ENCODE assay signal across 7 mouse cellular contexts in genomic region chr2:164970631-164971196, GRCm38 (mm10). TPM values are rescaled to one million over a fixed set of nuclear protein-coding genes. Genes with fewer than 3 reads are reported as not detected.
A peak's percentile ranks its signal among the peaks of the same experiment; 100 is the strongest.
DNase-seq lines count a peak whose midpoint lies in the region; ATAC-seq and TF ChIP-seq lines count a peak whose summit lies in the region.

No protein-coding gene starts in this region.

- H3K36me3 ChIP-seq in ES-E14 (ENCODE audit: control insufficient read depth, insufficient read depth, low read length, poor library complexity, severe bottlenecking) = no peaks in the 10 kb centered on the region
- H3K36me3 ChIP-seq in forebrain, embryonic 13.5 days (ENCODE audit: poor library complexity, severe bottlenecking) = no peaks in the 10 kb centered on the region

- in situ Hi-C loops in ES-E14 (cut with MboI; ENCODE audit: low sequenced_read_pairs in 2 of 2, unreplicated experiment in 2 of 2) = no loop called here

- intact Hi-C loops in left cerebral cortex, postnatal 4 days (cut with DNase I) = no loop called here

- DNase-seq in ES-E14 (ENCODE audit: low read depth, low spot score) = no peak
- peak; percentile 82 for DNase-seq in brain, embryonic 14.5 days (ENCODE audit: low read depth)
- DNase-seq in left cerebral cortex, postnatal 4 days = peak; percentile 76
- peak; percentile 62 for DNase-seq in retina, postnatal 7 days (ENCODE audit: low read depth, low spot score)
- DNase-seq in gastrocnemius, postnatal 4 days (ENCODE audit: low spot score in 2 of 2) = no peak
- no peak for DNase-seq in kidney, adult 8-10 months

- no peak overlapping the region for H3K27ac ChIP-seq in ES-E14 (ENCODE audit: insufficient read depth, low read depth, low read length, poor library complexity, severe bottlenecking)
- H3K27ac ChIP-seq in forebrain, embryonic 13.5 days = no peak overlapping the region; the same call in 1 of the 2 replicates

- WGBS in forebrain, embryonic 13.5 days = under 1% methylated on average over 42 of the region's 42 CpGs

- peaks cover 0 to 11% of the 10 kb centered on the region in 2 experiments; a peak in 1 of 4 replicates for H3K4me1 ChIP-seq in ES-E14 (ENCODE audit: control insufficient read depth in 2 of 2, insufficient read depth in 2 of 2, low read length in 2 of 2, poor library complexity in 1 of 2)
- H3K4me1 ChIP-seq in forebrain, embryonic 13.5 days = peaks cover 48% of the 10 kb centered on the region

- no peak for TF ChIP-seq POLR2A in brain, embryonic 14.5 days (IDR thresholded peaks at IDR 0.05; ENCODE audit: borderline replicate concordance, extremely low read depth, insufficient read depth, insufficient read length, poor library complexity, severe bottlenecking)

- peak overlapping the region; percentile 44 to 58 for H3K4me3 ChIP-seq in ES-E14 (ENCODE audit: insufficient read depth in 1 of 2, low read depth in 1 of 2, low read length in 2 of 2, poor library complexity in 1 of 2, severe bottlenecking in 1 of 2)
- peak overlapping the region; percentile 41 for H3K4me3 ChIP-seq in forebrain, embryonic 13.5 days

- peaks cover 79% of the 10 kb centered on the region for H3K27me3 ChIP-seq in forebrain, embryonic 13.5 days

- H3K9me3 ChIP-seq in ES-E14 (ENCODE audit: control insufficient read depth, insufficient read depth, low read depth, low read length) = no peaks in the 10 kb centered on the region
- no peaks in the 10 kb centered on the region for H3K9me3 ChIP-seq in forebrain, embryonic 13.5 days (replicated peaks)

- H3K9ac ChIP-seq in ES-E14 (ENCODE audit: insufficient read depth, low read depth, low read length, poor library complexity, severe bottlenecking) = 0 out of 2 replicates have a peak overlapping the region, but pooled peaks have one; percentile 1
- peak overlapping the region; percentile 67 for H3K9ac ChIP-seq in forebrain, embryonic 13.5 days

- ATAC-seq in forebrain, embryonic 13.5 days = peak; percentile 65

- peak overlapping the region; percentile 69 for H3K4me2 ChIP-seq in forebrain, embryonic 13.5 days

- TF ChIP-seq CTCF in brain, embryonic 14.5 days (IDR thresholded peaks at IDR 0.05; ENCODE audit: borderline replicate concordance, extremely low read depth, insufficient read depth, insufficient read length) = no peak

TF ChIP-seq in ES-E14, 5 proteins besides CTCF, POLR2A, EP300 and RAD21:
- TF ChIP-seq HCFC1 (IDR thresholded peaks at IDR 0.05; ENCODE audit: borderline replicate concordance, insufficient read depth, low read length) = no peak
- TF ChIP-seq ZC3H11A (IDR thresholded peaks at IDR 0.05; ENCODE audit: borderline replicate concordance, low read depth, low read length) = no peak
- no peak for TF ChIP-seq ZNF384 (IDR thresholded peaks at IDR 0.05; ENCODE audit: low read depth, low read length)
- TF ChIP-seq MAFK (IDR thresholded peaks at IDR 0.05; ENCODE audit: insufficient read depth, low read depth, low read length) = no peak
- TF ChIP-seq CHD2 (IDR thresholded peaks at IDR 0.05; ENCODE audit: low read depth, low read length) = no peak

RNA-seq across cellular contexts. Expression of gene Slc12a5, which starts 10.1 kb away (rescaled TPM):
- total RNA-seq in ES-E14 (2012; rRNA removed) = 1.7 and 2.0 TPM in 2 replicates
- polyA plus RNA-seq in brain, embryonic 14.5 days (2012; rRNA removed) = 80.5 and 110 TPM in 2 replicates
- 5.7 and 8.8 TPM in 2 replicates for polyA plus RNA-seq in forebrain, embryonic 13.5 days (2015; fragmentation: Nextera tagmentation; extraction: Ambion mirVana)
- total RNA-seq in left cerebral cortex, postnatal 4 days (2021) = 100 to 1,000 TPM; 158 to 181 TPM
- total RNA-seq in gastrocnemius, postnatal 4 days (2021) = under 1 TPM; 0.54 to 0.93 TPM

RNA-seq across cellular contexts. Expression of gene Mmp9, which starts 30.1 kb away (rescaled TPM):
- total RNA-seq in ES-E14 (2012; rRNA removed) = 5.8 and 7.0 TPM in 2 replicates
- 19.5 and 32.8 TPM in 2 replicates for polyA plus RNA-seq in brain, embryonic 14.5 days (2012; rRNA removed)
- polyA plus RNA-seq in forebrain, embryonic 13.5 days (2015; fragmentation: Nextera tagmentation; extraction: Ambion mirVana) = 8.6 and 10.6 TPM in 2 replicates
- total RNA-seq in left cerebral cortex, postnatal 4 days (2021) = 1 to 10 TPM; 2.1 to 2.3 TPM
- 1 to 10 TPM in 1 of 2 experiments, under 1 TPM in 1; 0.93 to 1.1 TPM for total RNA-seq in gastrocnemius, postnatal 4 days (2021)

RNA-seq across cellular contexts. Expression of gene Zfp335, which starts 59.2 kb away (rescaled TPM):
- total RNA-seq in ES-E14 (2012; rRNA removed) = 18.5 and 22.4 TPM in 2 replicates
- 43.2 and 47.0 TPM in 2 replicates for polyA plus RNA-seq in brain, embryonic 14.5 days (2012; rRNA removed)
- 12.2 and 15.1 TPM in 2 replicates for polyA plus RNA-seq in forebrain, embryonic 13.5 days (2015; fragmentation: Nextera tagmentation; extraction: Ambion mirVana)
- 10 to 100 TPM; 30.0 to 31.2 TPM for total RNA-seq in left cerebral cortex, postnatal 4 days (2021)
- total RNA-seq in gastrocnemius, postnatal 4 days (2021) = 10 to 100 TPM; 11.7 to 14.3 TPM

Comparison
In these comparisons a context has a peak if more than half of its experiments do, and no peak if none do; other contexts are left out.
1. DNase-seq: peak in brain, embryonic 14.5 days (single experiment), left cerebral cortex, postnatal 4 days (single experiment) and retina, postnatal 7 days (single experiment); none in ES-E14 (single experiment), gastrocnemius, postnatal 4 days (0 of 2) and kidney, adult 8-10 months (0 of 2).
2. RNA of gene Slc12a5, which starts 10.1 kb away (total RNA-seq): 158 to 181 TPM in left cerebral cortex, postnatal 4 days; 1.7 to 2.0 TPM in ES-E14 and 0.54 to 0.93 TPM in gastrocnemius, postnatal 4 days; every median in the first group is over 10 times any median in the second.